Mouse (Mus musculus) cerebellum, adult 11 months (tissue): ENCODE results near the gene Rabl2.

Experiments used
- DNase-seq: peaks from one replicate; pipeline ENCODE4 v3.0.0; 2022

Rabl2 gene

DNA sequence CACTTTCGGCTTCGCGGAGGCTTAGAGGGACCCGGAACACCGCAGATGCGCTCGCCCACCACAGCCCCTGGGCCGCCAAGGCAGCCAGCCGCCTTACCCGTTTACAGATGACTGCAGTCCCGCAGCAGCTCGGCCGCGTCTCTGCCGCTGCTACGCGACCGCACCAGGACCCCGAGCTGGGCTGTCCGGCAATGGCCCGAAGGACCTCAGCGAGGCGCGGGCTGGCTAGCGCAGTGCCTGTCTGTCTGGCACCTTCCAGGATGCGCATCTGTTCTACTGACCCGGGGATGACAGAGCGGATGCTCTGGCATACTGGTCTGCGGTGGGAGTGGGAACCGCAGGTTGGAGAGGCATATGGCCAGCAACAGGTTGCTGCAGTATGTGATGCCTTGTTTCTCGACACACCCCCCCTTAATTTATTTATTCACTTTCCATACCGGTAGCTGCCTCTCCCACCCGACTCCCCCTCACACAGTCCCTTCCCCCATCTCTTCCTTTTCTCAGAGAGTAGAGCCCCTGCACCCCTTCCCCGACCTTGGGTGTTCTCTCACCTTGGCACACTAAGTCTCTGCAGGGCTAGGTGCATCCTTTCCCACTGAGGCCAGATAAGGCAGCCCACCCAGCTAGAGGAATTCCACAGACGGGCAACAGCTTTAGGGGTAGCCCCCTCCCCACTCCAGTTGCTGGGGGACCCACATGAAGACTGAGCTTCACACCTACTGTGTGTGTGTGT is at the start of gene Rabl2:
Gene Rabl2 (minus strand): TSS at position 201 of the 733 bp plus-strand sequence.
- DNase-seq: peak; percentile 77

DNA sequence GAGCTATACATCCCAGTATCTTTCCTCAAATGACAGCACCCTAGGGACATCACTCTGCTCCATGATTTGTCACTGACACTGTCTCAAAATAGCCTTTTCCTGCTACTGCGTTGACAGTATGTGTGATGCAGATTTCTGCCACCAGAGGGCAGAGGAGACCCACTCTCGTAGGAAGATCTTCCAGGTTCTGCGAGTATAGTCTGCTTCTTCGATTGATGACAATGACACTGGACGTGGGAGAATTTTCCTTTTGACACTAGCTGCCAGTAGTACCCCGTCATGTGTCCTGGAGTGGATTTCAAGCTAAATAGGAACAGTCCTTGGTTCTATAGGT is 31.9 kb upstream of the Rabl2 start:
- DNase-seq: peak; percentile 51

DNA sequence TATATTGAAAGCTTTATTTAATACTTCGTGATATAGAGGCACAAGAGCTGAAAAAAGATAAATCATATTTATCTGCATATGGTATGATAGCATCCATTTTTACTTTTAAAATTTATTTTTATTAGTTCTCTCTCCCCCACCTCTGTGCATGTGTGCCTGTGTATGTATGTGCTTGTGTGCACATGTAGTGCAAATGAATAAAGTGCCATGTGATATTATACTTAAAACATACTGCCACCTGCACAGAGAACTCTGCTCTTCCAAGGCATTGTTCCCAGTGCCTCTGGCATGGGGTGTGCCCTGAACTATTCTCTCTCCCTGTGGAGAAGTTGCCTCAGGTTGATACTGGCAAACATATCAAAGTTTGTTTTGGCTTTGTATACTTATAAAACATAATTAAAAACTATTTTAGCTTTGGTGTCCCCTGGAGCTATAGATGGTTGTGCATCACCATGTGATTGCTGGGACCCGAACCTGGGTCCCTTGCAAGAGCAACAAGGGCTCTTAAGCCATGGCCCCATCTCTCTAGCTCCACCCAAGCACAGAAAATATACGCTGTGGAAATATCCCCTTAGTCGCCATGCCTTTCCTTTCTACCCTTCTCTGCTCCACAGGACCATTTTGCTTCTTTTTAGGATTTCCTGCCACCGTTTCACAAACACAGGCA is 31.4 kb upstream of the Rabl2 start:
- DNase-seq: no peak

DNA sequence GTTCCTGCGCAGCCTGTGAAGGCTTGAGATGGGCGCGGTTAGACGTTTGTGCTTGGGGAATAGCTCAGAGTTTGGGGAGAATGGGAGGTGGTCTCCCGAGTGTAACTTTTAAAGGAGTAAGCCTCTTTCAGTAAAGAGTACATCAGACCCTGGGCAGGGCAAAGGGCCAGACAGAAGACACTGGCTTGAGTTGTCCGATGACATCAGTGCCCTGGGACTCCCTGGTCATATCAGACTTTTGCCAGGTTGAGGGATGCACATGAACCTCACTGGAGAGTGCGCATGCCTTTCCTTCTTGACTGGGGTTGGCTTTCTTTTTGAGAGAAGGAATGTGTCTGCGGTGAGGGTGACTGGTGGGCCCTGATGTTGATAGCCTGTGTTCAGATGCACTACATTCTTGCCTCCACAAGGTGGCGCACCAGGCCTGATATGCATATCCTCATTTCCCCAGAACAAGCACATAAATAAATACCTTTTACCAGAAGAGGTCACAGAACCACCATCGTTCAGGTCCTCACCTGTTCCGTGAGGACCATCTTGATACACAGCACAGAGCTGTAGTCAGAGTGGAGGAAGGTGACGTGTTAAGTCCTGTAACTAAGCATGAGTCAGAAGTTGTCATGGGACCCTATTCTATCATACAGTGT is 30.7 kb upstream of the Rabl2 start:
- DNase-seq: peak; percentile 5

DNA sequence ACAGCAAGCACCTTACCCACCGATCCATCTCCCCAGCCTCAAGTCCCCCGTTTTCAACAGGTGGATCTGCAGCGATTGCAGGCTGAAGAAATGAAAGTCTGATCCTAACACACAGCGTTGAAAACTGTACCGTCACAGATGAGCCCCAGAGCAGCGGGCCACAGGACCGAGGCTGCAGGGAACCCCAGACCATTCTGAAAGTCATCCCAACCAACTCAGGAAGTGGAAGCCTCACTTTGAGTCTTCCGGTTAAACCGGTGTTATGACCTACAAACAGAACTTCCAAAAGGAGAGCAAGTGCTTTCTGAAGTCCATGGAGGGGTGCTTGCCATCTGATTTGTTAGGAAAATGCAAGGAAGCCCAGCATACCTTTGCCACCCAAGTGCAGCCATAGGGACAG is 16.2 kb upstream of the Rabl2 start:
- no peak for DNase-seq

DNA sequence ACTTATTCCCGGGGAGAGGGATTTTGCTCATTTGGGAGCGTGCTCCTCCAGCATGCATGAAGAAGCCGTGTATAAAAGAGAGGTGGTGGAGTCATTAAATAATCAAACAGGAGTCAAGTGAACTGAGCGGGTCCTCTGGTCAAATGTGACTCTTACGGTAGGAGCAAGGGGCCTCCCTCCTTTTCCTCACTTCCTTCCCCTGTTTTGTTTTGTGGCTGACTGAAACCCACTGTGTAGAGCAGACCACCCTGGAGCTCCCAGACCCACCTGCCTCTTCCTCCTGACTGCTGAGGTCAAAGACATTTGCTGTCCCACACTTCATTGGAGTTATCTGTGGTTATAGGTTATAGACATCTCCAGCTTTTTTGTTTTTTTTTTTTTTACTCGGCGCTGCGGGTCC is 15.8 kb upstream of the Rabl2 start:
- no peak for DNase-seq

DNA sequence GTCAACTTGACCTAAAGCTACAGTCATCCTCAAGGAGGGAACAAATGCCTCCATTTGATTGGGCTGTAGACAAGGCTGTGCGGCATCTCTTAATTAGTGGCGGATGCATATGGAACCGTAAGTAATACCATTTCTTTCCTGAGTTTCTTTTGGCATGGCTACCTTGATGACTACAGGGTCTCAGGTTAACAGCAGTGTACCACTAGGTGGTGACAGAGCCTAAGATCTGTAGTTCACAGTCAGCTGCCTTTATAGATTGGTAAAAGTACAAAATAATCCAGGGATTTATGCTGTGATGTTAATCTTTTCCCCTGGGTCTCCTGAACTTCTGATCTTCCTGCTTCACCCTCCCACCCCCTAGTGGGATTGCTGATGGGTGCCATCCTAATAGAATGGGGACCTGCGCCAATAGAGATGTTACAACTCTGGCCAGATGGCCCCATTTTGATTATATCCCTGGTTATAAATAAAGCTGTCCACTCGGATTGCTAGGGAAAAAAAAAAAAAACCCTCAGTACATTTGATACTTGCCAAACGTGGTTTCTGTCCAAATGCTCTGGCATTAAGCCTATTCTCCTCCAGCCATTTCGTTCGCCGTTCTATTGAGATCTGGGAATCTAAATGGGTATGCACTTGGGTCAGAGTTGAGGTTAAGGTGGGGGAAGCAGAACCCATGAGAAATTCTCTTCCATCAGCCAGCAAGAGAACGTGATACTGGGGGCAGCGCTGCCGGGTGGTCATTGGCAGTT is 14.3 kb upstream of the Rabl2 start:
- no peak for DNase-seq

DNA sequence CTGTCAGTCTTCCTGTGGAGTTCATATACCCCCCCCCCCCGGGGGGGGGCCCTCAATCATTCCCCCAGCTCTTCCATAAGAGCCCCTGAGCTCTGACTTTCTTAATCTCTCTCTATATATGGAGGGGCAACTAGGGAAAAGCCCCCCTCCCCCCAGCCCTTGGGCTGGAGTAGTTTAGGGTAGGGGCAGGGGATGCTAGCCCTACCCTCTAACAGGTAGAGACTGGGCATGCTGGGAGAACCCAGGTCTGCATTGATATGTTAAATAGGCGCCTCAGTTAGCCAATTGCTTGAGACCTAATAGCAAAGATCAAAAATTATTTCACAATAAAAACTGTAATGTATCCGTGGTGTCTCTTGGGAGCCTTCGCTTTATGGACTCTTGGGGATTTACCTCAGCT is 825 bp upstream of the Rabl2 start:
- DNase-seq: no peak

DNA sequence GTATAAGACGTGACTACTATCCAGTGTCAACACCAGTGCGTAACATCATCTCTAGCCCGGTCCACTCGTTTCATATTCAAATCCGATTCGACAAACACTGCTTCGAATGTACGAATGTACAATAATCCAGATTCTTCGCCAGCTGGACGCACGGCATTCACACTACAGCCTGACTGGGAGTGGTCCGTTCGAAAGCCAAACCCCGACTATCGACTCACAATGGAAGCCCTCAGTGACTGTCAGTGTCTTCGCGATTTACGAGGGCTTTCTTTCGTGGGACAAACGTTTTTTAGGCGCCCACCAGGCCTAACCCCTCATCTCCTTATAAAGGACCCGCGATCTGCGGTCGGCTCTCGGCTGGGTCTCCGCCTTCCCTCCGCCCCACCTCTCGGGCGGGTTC is 406 bp downstream of the Rabl2 start:
- DNase-seq: no peak

DNA sequence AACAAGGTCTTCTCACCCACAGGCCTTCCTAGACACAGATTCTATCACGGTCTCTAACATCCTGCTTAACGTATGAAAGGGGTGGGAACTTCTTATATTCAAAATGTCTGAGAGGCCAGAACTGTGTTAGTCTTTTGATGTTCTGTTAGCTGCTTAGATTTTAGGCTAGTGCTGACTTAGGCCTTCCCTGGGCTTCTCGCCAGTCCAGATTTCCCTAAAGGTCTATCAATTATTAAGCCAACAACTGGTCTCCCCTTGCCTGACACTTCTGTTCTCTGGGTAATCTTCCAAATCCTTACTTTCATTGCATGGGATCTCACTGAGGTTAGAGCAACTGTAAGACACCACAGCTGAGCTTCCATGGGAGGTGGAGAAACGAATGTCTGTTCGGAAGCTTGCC is 2.6 kb downstream of the Rabl2 start:
- DNase-seq: no peak

DNA sequence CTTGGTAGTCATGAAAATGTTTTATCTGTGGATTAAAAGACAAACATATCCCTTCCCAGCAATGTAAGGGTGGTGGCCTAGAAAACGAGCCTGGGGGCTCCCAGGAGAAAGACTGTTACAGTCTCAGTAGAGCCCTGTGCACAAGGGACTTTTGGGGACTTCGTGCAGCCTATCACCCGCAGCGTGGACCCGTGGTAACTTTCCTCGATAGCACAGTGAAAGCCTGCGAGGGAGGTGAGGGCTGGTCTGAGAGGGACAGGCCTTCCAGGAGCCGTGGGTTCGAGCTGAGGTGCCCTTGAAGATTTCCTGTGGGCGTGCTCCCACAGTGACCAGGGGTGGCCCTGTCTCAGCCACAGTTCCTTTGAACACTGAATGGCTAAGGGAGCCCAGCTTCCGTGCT is 6.1 kb downstream of the Rabl2 start:
- no peak for DNase-seq

DNA sequence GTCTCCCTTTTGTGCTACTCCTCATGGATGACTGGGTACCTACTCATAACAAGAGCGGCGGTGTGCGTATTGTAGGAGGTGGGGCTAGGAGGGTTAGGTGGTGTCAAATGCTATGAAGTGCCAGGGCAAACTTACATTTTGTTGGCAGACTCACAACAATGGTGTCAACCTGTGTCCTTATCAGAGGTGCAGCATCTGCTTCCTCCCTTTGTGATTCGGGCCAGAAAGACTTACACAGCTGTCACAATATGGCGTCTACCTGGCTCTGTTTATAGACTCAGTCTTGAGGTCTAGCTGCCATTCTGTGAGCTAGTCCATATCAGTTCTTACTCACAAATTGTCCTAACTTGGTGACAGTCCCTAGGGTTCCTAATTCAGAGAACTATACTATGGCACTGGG is 6.6 kb downstream of the Rabl2 start:
- no peak for DNase-seq

DNA sequence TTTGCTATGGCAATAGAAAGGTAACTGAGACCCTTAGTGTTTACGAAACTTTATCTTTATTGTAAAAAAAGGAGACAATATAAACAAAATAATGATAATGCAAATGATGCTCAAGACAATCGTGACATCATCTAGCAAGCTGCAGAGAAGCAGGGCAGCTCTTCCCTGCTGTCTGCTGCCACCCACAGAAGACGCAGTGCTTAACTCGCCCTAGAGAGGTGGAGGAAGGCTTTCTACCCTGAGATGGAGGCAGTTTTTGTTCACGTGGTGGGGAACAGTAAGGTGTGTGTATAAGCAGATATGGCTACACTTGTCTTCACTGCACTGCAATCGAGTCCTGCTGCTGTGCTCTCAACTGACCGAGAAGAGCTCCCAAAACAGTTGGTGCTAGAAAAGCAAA is 9.2 kb downstream of the Rabl2 start:
- no peak for DNase-seq

DNA sequence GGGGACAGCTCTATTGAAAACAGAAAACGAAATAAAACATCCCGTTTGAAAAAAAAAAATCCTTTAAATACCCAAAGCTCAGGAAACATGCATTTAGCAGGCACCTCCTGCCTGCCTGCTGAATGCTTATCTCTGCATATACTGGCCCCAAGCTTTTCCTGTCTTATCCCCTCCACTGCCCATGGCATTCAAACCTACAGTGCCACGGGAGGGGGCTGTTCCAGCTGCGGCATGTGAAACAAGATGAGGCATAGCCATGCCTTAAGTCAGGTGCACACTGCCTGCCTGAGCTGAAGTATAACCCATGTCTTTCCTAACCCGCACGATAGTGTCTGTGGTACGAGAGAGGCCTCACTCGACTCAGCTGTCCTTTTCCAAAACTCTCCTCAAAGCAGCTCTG is 19.6 kb downstream of the Rabl2 start:
- no peak for DNase-seq

DNA sequence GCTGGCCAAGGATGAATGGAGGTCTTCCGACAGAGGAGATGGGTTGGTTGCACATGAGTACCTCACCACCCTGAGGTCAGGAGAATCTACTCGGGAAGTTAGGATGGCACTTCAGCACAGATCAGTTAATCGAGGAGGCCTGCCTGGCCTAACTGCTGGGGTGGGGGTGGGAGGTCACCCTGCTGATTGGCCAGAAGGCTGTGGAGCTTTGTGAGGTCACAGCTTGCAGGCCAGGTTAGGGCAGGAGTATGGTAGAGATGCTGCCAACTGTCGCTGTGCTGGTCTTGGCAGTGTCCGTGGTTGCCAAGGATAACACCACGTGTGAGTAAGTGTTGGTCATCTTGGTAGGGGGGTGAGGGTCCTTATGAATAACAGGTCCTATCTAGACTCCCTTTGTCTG is 23.6 kb downstream of the Rabl2 start, which contains the start of gene Acr:
Gene Acr (plus strand): TSS at position 213 of the 400 bp plus-strand sequence.
- DNase-seq: no peak

DNA sequence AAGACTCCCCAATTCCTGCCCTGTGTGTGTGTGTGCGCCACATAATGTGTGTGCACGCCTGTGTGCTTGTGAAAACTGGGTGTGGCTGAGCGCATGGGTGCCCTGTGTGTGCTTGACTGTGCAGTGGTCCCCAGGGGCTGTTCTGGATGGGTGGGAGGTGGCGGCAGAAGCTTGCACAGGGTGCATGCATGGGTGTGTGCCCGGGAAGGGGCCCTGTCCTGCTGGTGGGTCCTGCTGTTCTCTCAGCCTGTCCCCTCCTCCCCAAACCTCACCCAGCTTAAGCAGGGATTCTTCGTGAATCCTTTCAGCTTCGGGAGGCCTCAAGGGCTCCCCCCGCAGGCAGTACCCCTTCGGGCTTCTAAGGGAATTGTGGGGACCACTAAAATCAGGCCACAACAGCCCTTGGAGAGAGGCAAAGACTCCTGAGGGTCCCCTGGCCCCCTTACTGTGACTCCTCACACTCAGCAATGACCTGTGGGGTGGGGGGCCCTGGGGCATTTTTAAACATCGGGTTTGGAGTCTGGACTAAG is 32.5 kb downstream of the Rabl2 start:
- no peak for DNase-seq

DNA sequence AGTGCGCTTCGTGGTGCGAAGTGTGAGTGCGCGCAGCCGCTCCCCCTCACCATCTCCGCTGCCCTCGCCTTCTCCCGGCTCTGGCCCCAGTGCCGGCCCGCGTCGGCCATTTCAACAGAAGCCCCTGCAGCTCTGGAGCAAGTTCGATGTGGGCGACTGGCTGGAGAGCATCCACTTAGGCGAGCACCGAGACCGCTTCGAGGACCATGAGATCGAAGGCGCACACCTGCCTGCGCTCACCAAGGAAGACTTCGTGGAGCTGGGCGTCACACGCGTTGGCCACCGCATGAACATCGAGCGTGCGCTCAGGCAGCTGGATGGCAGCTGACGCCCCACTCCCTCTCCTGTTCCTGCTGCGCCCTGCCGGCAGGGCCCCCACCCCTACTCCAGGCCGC is 33.7 kb downstream of the Rabl2 start:
- peak; percentile 18 for DNase-seq

DNA sequence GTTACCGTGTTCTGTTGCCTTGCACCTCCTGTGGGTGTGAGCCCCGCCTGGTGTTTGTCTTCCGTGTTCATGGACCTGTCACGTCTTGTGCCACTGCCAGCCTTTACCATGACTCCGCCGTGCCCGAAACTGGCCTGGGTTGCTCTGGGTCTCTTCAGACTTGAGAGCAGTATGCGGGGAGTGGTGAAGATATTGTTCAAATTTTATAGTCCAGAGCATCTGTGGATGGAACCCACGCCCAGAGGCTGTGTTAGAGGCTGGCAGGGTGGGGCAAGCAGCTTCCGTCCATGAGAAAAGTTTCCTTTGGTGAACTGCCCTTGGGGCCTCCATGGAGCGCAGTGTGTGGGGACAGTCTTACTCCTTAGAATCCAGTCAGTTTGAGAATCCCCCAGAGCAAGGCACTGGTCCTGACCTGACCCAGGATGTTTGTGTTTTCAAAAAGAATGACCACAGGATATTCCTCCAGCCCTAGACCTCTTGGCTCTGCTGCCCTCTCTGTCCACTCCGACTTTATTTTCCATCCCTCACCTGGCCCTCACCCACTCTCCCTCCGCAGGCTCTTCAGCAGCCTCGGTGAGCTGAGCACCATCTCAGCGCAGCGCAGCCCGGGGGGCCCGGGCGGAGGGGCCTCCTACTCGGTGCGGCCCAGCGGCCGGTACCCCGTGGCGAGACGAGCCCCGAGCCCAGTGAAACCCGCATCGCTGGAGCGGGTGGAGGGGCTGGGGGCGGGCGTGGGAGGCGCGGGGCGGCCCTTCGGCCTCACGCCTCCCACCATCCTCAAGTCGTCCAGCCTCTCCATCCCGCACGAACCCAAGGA is 34.3 kb downstream of the Rabl2 start:
- peak; percentile 22 for DNase-seq

DNA sequence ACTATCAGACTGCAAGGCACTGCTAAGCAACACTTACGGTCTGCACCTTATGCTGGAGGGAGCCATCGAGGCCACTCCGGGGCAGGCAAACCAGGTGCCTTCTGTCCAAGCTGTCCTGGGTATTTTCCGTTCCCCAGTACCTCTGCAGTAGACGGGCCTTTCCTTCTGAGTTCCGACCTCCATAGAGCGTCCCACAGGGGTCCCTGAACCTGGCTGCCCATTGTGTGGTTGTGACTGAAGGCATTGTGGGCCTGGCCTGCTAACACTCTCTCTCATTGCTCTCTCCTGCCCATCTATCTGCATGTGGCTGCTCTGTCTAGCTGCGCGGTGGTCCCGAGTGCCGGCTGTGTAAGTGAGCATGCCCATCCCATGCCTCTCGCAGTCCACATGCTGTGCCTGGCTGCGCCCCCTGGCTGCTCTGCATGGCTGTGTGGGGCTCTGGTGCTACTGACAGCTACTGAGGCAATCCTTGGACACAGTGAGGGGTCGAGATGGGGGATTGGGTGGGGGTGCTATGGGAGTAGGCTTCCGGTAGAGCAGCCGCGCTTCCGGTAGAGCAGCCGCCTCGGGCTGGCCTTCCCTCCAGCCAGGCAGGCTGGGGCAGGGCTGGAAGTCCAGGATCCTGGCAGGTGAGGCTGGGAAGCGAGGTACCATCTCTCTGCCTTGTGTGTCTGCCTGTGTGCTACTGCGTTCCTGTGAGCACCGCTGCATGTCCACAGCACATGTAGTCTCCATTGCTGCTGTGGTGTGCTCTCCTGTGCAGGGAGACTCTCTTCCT is 35.1 kb downstream of the Rabl2 start:
- peak; percentile 32 for DNase-seq

DNA sequence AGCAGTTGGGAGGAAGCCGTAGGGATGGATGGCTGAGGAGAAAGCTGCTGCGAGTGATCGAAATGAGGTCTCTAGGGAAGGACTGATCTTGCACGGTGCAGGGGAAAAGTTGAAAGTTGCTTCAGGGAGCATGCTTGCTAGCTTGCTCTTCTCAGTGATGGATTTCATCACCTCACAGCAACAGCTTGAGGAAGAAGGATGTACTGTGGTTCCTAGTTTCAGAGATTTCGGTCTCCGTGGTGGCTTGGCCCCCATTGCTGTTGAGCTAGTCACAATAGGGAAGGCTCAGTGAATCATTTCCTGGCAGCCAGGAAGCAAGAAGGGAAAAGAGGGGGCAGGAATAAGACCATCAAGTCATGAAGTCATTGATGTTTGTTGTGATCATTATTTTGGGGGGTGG is 36.1 kb downstream of the Rabl2 start:
- peak; percentile 8 for DNase-seq

DNA sequence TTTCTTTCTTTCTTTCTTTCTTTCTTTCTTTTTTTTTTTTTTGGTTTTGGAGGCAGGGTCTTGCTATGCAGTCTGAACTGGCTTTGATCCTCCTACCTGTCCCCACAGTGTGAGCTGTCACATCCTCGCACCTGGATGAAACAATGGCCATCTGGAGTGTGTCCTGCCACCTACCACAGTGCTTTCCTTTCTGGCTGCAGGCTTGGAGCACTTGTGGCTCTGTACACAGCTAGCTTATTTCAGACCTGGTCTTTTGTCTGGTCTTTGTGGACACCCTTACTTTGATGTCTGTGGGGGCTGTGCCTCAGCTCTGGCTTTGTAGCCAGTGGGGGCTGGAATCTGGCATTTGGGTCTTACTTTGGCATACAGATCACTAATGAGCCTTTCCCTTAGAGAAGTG is 40.0 kb downstream of the Rabl2 start:
- DNase-seq: peak; percentile 34

DNA sequence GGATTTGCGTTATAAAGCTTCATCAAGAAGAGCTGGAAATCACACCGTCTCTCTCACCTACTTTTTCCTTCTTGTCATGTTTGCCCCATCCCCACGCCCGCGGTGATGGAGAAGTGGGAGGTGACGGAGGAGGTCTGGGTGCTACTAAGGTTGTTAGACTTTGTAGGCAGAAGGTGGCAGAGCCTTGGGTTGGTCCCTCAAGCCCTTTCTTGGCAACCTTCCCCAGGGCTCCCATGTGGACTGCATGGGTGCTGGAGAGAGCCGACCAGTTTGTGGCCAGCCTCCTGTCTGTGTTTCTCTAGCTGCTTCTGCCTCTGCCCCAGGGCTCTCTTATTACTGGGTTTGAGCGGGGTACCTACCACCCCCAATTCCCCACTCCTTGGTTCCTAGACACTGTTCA is 41.2 kb downstream of the Rabl2 start:
- peak; percentile 48 for DNase-seq
